Mouse (Mus musculus) gastrocnemius, adult 18-20 months (tissue): ENCODE results near the gene Cldn10. TPM values are rescaled to one million over a fixed set of nuclear protein-coding genes. Genes with fewer than 3 reads are reported as not detected.
"Not testable (repeated sequence)": the region's sequence is repeated elsewhere in the genome, so short reads cannot be mapped to it uniquely, and the experiment has no call there.

ENCODE experiments used
- DNase-seq: peaks from one replicate; pipeline ENCODE4 v3.0.0; 2021; ENCODE audit warnings: low spot score
- total RNA-seq, 2 experiments: library from RNA; stranded (reverse); gene quantifications; 2 replicates each; pipeline ENCODE4 v1.2.3; 2021

The Cldn10 gene
- total RNA-seq, 2 experiments from 2014 or later: not detected

DNA sequence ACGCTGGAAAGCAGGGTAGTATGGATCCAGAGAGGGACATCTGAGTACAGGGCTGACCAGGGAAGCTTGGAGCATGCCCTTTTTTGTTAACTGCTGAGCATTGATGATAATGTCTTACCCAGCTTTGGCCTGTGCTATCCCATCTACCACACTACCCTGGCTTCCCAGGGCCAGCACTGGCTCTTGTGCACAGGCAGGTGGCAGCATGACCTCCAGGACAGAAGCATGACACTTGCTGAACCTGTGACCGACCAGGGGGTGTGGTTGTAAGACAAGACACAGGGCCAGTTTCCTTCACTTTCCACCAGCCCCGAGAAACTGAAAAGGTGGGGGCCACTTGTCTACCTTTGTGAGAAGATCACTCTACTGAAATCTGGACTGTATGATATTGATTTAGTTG lies 5.5 kb upstream of the Cldn10 start:
- DNase-seq: no peak

DNA sequence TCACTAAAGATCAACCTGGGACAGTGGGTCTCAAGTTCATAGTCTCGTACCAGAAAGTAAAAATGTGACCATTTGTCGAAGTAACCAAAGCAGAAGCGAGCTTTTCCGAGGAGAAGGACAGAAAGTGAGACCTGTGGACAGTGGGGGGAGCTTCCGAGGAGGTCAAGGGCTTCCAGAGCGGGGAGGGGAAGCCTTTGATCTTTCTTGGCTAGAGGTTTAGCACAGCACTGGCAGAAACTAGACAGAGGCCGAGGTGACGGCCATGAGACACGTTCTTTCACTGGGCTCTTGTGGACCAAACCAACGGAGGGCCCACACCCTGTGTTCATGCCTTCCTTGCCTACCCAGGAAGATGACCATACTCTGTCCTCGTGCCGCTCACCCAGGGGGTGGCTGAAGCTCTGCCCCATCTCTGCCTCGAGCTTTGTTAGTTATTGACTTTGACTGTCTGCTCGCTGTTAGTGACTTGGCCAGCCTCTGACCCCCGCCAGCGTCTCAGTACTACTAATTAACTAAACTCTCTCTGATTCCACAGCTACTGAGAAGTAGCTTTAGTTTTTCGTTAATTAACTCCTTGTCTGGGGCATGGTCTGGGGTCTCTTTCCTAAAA lies 4.3 kb upstream of the Cldn10 start:
- DNase-seq: no peak

DNA sequence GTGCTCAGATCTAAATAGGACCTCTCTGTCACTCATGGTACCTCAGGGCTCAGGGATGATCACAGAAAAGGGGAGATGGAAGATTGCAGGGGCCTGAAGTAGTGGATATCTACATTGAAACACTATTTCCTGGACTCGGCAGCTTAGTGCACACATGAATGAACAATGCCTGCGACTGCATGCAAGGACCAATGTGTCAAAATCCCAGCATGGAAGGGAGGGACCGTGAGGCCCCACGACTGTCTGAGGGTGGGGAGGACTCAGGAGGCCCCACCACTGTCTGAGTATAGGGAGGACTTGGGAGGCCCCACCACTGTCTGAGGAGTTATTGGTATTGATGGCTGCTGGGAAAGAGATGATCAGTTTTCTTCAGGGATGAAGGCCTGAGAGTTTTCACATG lies 2.5 kb downstream of the Cldn10 start:
- no peak for DNase-seq

GRCm38 (mm10) chr14:118792957-118793356 lies 5.2 kb downstream of the Cldn10 start:
- no peak for DNase-seq

- no peak for DNase-seq
These were observed 5.7 kb downstream of the Cldn10 start for GRCm38 (mm10) chr14:118793416-118793815.

GRCm38 (mm10) chr14:118794196-118794595 lies 6.5 kb downstream of the Cldn10 start:
- DNase-seq: no peak

GRCm38 (mm10) chr14:118794893-118795292 lies 7.2 kb downstream of the Cldn10 start:
- no peak for DNase-seq

DNA sequence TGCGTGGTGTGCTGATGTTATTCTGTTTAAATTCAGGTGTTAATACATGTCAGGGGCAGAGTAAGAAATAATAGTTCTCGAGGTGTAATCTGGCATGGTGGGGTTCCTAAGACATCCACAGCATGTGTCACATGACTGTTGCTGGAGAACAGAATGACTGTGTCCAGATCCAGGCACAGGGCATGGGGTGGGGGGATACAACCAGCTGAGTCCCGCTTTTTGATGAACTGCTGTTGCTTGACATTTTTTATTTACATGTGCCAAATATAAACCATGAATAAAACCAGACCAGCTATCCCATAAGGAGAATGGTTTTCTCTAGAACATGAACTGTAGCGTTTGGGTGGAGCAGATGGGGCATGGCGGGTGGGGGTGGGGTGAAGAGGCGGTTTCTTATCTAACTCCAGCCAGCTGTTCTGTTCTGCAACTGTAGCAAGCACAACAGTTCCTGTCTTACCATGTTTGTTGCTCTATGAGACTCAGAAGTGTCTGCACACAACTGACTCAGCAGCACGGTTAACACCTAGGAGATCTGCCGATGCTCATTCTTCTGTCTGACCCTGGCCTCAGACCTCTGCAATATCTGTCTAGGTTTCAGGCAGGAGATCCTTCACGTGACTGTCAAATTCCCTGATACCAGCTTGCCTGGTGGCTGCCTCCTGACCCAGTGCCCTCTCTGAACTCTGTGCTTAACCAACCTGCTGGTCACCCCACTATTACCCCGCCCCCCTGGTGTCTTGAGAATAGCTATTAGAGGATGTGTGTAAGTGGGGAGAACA lies 8.4 kb downstream of the Cldn10 start:
- DNase-seq: no peak

DNA sequence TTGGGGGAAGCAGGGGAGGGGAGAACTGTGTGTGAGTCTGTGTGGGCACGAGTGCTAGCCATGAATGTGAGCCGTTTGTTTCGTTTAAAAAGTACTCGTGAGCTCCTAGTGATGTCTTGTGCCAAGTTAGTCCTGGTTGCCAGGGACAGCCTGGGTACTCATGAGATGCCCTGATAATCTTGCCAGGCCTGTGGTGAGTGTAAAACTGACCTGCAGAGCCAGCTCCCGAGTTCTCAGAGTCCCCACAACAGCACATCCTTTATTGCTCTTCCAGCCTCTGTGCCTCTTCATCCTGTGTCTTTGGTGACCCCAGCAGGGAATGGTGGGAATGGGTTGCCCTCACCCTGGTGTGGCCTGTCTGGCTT lies 9.0 kb downstream of the Cldn10 start:
- DNase-seq: no peak

- no peak for DNase-seq
These were observed 9.6 kb downstream of the Cldn10 start for GRCm38 (mm10) chr14:118797270-118797669.

DNA sequence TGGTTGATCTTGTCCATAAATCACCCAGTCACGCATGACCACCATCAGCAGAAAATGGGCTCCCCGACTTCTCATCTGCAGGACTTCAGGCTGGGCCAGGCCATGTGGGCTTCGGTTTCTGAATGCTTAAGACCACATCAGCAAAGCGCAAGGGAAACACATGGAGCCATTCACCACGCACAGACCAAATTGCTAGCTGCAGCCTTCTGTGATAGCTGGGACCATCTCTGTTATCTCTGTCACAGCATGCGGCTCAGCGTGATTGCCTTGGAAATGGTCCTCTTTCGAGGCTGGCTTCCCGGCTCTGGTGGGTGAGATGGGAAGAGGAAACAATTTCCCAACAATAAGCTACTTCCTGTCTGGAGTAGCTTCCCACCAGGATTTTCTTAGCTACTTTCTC lies 12.2 kb downstream of the Cldn10 start:
- no peak for DNase-seq

- no peak for DNase-seq
These were observed 16.2 kb downstream of the Cldn10 start for GRCm38 (mm10) chr14:118803936-118804335.

DNA sequence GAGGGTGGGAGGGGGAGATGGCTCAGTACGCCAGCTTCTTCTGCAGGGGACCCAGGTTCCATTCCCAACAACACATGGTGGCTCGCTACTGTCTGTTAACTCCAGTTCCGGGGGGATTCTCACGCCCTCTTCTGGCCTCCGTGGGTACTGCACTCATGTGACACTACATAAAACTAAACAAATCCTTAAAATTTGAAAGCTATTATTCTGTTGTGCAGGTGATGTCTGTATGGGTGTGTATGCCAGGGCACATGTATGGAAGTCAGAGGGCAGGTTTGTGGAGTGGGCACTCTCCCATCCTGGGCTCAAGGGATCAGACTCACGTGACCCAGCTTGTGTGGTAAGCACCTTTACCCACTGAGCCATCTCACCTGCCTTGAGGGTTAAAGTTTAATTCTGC lies 16.6 kb downstream of the Cldn10 start:
- no peak for DNase-seq

DNA sequence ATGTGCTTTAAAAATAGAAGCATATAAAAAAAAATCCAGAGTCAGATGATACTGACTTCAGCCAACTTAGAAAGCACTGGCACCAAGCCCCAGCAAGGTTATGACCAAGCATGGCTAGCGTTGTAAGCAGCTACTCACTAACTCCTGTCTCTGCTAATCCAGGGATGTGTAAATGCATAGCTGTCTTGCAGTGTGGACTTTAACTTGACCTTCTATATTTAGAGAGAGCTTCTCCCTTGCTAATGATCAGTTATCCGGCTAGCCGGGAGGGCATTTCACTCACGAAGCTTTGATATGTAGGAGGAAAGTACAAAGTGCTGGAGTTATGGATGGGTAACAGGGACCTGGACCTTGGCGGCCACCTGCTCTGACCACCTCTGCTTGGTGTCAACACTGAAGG lies 19.9 kb downstream of the Cldn10 start:
- DNase-seq: peak; percentile 35

GRCm38 (mm10) chr14:118808183-118808582 lies 20.5 kb downstream of the Cldn10 start:
- not testable (repeated sequence) for DNase-seq

DNA sequence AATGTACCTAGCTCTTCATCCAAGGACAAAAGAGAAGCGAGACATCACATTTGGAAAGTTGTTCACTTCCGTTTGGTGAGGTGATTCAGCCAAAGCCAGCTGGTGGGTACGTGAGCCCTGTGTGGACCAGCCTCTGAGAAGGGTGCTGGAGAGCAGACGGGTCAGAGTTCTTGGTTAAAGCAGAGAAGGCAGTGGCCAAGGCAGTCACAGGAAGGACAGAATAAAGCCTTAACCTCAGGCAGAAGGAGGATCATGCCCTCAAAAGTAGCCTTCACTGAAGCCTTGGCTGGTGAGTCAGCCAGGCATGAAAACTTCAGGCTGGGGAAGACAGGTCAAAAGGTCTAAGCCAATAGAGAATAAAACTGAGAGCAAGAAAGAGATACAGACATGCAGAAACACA lies 22.0 kb downstream of the Cldn10 start:
- no peak for DNase-seq

DNA sequence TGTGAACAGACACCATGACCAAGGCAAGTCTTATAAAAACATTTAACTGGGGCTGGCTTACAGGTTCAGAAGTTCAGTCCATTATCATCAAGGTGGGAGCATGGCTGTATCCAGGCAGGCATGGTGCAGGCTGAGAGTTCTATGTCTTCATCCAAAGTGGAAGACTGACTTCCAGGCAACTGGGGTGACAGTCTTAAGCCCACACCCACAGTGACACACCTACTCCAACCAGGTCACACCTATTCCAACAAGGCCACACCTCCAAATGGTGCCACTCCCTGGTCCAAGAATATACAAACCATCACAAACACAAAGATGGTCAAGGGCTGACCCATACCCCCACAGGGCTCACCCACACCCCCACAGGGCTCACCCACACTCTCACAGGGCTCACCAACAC lies 23.5 kb downstream of the Cldn10 start:
- DNase-seq: not testable (repeated sequence)

DNA sequence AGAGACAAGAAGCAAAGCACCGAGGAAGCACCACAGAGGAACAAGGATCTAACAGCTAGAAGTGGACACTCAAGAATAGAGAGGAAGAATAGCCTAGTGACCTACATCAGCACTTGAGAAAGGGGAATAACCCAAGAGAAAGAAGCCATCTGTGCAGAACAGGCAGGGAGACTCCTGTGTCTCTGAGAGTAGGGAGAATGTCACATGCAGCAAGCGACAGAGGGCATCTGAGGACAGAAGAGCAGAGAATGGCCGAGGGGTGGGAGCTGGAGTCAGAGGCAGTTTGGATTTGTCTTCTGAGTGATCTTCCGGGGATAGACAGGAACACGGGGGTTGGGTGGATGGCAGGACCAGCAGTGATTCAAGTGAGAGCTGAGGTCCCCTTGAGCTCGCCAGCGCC lies 25.4 kb downstream of the Cldn10 start:
- no peak for DNase-seq

DNA sequence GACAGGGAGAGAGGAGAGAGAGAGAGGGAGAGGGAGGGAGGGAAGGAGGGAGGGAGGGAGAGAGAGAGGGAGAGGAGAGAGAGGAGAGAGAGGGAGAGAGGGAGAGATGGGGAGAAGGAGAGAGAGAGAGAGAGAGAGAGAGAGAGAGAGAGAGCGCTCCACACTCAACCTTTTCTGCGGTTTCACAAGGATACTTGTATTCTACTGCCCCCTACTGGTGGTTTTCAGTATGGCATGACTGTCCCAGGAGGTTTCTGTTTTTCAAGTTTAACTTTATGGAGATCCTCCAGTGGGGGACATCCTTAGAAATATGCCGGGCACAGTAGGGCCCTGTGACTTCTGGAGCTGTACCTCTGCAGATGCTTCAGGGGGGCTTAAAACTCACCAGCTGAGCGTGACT lies 28.8 kb downstream of the Cldn10 start:
- DNase-seq: peak; percentile 34

GRCm38 (mm10) chr14:118820111-118820510 lies 32.4 kb downstream of the Cldn10 start:
- peak; percentile 66 for DNase-seq

GRCm38 (mm10) chr14:118822816-118823215 lies 35.1 kb downstream of the Cldn10 start:
- no peak for DNase-seq

DNA sequence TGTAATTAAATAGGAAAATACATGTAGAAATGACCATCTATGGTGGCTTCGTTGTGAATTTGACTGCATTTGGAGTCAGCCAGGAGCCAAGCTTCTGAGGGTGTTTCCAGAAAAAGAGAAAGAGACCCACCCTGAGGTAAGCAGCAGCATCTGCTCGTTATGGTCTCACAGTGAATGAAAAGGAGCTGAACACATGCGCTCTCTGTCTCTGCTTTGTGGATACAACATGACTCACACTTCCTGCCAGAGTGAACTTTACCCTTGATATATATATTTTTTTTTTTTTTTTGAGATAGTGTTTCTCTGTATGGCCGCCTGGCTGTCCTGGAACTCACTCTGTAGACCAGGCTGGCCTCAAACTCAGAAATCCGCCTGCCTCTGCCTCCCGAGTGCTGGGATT lies 35.6 kb downstream of the Cldn10 start:
- no peak for DNase-seq

- no peak for DNase-seq
These were observed 38.6 kb downstream of the Cldn10 start for GRCm38 (mm10) chr14:118826346-118826745.
